Mouse (Mus musculus) liver (tissue): ENCODE measurements around the gene Wfdc8.

ENCODE experiments used
- DNase-seq: peaks from one replicate; pipeline ENCODE4 v3.0.0-alpha.2; 2020; ENCODE audit warnings: mixed read lengths

Gene Wfdc8

GRCm38 (mm10) chr2:164562391-164563188, 50.8 kb downstream of the Wfdc8 start, which contains the start of gene Wfdc2:
Gene Wfdc2 (plus strand): TSS chr2:164562413.
- DNase-seq = no peak

DNA sequence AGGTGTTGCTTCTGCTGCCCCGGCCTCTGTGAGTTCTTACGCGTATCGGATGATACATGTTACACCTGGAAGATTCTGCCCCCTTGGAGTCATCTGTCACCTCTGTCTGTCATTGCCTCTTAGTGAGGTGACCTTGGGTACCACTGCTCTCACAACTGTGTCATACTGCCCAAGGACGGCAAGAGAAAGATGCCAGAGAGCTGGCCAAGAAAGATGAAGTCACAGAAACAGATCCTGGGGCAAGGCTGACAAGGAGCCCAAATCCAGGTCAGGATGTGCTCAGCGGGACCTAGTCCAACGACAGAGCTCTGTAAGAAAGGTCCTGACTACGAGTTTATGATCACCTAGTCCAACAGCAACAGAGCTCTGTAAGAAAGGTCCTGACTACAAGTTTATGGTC, 53.3 kb downstream of the Wfdc8 start:
- DNase-seq = no peak

- no peak for DNase-seq
These were observed 54.3 kb downstream of the Wfdc8 start for GRCm38 (mm10) chr2:164558991-164559645.

DNA sequence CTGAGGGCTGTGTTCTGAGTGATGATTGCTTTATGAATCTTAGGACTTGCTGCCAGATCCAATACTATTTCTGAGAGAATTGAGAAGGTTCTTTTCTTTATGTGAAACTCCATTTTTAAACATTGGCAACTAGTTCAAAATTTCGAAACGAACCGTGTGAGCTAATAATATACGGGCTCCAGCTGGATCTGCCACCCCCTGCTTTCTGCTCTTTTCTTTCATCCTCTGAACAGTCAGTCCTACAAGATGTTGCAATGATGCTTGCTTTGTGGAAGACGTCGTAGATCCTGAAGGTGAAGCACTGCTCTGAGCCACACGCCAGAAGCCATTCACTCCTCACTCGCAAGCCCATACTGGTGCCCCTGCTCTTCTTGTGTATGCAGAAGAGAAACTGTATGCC, 55.0 kb downstream of the Wfdc8 start:
- no peak for DNase-seq

- no peak for DNase-seq
These were observed 61.9 kb downstream of the Wfdc8 start for GRCm38 (mm10) chr2:164551502-164551901.

DNA sequence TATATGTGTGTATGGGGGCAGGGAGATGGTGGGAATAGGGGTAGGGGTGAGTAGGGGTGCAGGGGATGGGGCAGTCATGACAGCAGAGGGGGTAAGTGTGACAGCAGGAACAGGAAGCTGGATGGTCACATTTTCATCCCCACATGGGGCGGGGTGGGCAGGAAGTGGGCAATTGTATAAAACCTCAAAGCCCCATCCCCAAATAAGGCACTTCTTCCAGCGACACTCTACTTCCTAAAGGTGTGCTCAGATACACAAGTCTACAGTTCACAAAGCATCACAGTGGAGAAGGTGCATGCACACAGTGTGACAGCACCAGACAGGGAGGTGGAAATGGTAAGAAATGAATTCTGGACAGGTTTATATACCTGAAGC, 62.5 kb downstream of the Wfdc8 start:
- DNase-seq = no peak

DNA sequence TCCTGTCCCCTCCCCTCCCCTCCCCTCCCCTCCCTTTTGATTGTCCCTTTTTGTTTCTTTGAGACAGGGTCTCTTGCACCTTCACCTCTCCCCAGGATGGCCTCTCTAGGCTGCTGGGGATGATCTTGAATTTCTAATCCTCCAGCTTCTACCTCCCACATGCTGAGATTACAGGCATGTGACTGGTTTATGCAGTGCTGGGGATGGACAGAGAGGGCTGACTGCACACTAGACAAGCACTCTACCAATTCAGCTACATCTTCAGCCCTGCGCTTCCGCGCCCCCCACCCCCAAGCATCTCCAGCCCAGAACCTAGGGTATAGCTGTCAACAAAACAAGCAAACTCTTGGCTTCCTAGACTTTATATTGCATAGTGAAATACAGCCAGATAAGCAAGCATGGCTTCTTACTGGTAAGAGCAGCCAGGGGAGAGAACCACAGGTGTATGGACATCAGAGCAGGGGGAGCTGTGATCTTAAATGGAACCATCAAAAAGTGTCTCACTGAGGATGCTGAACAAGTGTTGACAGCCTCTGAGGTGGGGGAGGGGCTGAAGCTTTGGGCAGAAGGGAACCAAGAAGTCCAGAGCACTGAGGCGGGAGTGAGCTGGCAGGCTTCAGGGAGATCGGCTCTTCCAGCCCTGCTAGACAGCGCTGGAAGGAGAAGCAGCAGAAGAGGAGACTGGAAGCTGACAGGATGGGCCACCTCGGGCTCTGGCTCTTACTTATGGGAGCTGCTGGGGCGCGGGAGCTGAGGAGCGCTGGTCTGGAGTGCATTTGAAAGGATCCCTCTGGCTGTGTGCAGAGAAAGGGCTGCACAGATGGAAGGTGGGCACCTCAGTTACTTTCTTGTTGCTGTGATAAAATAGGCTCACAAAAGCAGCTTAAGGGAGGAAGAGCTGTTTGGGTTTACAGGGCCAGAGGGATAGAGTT, 63.2 kb downstream of the Wfdc8 start:
- no peak for DNase-seq

DNA sequence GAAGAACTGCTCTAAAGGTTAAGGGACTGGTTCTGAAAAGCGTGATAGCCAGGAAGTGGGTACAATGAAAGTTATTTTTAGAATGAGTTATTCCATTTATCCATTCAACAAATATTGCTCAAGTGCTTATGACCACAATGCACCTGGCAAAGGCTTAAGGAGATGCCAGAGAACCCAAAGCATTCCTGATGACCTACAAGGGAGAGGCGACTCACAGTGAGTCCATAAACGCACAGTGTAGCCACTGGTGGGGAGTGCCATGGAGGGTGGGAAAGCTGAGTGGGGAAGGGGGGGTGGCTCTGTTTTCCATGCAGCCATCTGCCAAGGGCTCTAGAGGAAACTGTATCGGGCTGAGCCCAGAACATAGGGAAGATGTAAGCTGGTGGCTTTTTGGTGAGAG, 64.1 kb downstream of the Wfdc8 start:
- no peak for DNase-seq
